Mouse (Mus musculus) bone marrow, adult 2 months (tissue): ENCODE measurements around the gene Med1.

ENCODE experiments used
- CTCF ChIP-seq: fragments of 200-500 bp; IDR thresholded peaks from 2 replicates; pipeline ENCODE4 v1.5.1; 2011; ENCODE audit warnings: low read length, control low read depth; ENCODE audit not compliant: control insufficient read depth, insufficient read depth
- POLR2A ChIP-seq: fragments of 200-500 bp; IDR thresholded peaks from 2 replicates; pipeline ENCODE4 v1.6.1; 2011; ENCODE audit warnings: low read depth, mild to moderate bottlenecking, control low read depth, low read length, borderline replicate concordance; ENCODE audit not compliant: control insufficient read depth

- no peak for TF ChIP-seq CTCF
- TF ChIP-seq POLR2A: no peak
Measured at GRCm38 (mm10) chr11:98113504-98113903, 79.6 kb downstream of the Med1 start.
